Mouse (Mus musculus) induced T-regulatory cell, adult 2 months (primary cell): ENCODE results near the gene Numa1.
A peak's percentile ranks its signal among the peaks of the same experiment; 100 is the strongest.

Source experiments
- DNase-seq: peaks from one replicate; pipeline ENCODE4 v3.0.0-alpha.2; 2012; ENCODE audit warnings: low read depth

The Numa1 gene

DNA sequence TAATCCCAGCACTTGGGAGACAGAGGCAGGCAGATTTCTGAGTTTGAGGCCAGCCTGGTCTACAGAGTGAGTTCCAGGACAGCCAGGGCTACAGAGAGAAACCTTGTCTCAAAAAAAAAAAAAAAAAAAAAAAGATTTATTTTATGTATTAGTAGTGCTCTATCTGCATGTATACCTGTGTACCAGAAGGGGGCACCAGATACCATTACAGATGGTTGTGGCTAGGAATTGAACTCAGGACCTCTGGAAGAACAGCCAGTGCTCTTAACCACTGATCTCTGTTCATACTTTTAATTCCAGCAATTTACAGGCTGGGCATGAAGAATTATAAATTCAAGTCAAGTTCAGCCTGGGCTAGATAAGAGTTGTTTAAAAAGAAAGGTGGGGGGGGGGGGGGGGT, 114.6 kb downstream of the Numa1 start:
- peak; percentile 67 for DNase-seq

DNA sequence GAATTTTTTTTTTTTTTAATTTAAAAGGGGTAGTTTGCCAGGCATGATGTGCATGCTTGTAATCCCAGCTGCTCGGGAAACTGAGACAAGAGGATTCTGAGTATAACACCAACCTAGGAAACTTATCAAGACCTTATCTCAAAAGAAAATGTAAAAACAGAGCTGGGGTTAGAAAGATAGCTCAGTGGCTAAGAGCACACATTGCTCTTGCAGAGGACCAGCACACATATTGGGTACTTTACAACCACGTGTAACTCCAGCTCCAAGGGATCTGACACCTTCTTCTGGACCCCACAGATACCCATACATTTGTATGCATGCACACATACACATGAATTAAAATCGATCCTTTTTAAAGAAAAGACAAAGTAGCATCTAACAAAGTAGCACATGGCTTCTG, 127.4 kb downstream of the Numa1 start:
- no peak for DNase-seq

DNA sequence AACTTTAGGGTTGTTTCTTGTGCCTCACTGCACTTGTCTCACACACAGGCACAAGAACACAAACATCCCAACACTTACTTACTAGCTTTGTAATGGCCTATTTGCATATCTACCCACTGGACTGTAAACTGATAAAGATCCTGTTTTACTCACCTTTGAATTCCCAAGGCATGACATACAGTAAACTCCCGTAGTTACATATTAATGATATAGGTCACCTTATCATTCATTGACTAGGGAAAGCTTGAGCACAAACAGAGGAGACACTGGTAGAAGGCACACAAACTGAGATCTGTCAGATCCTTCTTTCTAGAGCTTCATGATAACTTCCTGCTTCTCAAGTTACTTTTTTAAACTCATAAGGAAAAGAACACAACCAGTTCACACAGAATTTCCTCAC, 128.3 kb downstream of the Numa1 start:
- DNase-seq, result no peak

DNA sequence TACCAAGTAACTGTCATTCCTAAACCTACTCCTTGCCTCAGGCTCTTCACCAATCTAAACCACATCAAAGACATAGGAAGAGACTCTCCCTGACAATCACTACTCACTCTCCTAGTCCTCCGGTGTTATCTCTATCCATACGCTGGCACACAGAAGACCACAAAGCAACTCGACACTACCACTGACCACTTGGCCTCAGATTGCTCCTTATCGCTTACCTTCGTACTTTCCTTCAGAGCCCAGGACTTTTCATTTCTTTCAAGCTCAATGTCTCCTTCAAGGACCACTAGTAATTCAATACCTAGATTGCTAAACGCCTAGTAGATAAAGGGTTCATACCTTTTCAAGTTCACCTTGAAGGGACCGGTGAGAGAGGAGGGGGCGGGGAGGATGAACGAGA, 130.0 kb downstream of the Numa1 start:
- peak; percentile 51 for DNase-seq
